Mouse (Mus musculus) kidney, postnatal 4 days (tissue): ENCODE data around the gene Cdkal1.

Experiments
- DNase-seq, 2 experiments: peaks; one replicate each; pipeline ENCODE4 v3.0.0; 2021; ENCODE audit warnings: mixed read lengths in 2 of 2

Gene Cdkal1

GRCm38 (mm10) chr13:29486709-29487108, 368.8 kb downstream of the Cdkal1 start:
- DNase-seq: no peak

GRCm38 (mm10) chr13:29483950-29484349, 371.5 kb downstream of the Cdkal1 start:
- DNase-seq: no peak

- DNase-seq: no peak
Measured at GRCm38 (mm10) chr13:29482147-29482863, 373.2 kb downstream of the Cdkal1 start.

- no peak for DNase-seq
Measured at GRCm38 (mm10) chr13:29476421-29476820, 379.1 kb downstream of the Cdkal1 start.

- no peak for DNase-seq
Measured at GRCm38 (mm10) chr13:29474301-29474700, 381.2 kb downstream of the Cdkal1 start.

- no peak for DNase-seq
Measured at GRCm38 (mm10) chr13:29473779-29474178, 381.7 kb downstream of the Cdkal1 start.

- no peak for DNase-seq
Measured at GRCm38 (mm10) chr13:29462271-29462670, 393.2 kb downstream of the Cdkal1 start.

GRCm38 (mm10) chr13:29460741-29461140, 394.7 kb downstream of the Cdkal1 start:
- no peak for DNase-seq

- DNase-seq: no peak
Measured at GRCm38 (mm10) chr13:29458385-29458784, 397.1 kb downstream of the Cdkal1 start.

GRCm38 (mm10) chr13:29437067-29437466, 418.4 kb downstream of the Cdkal1 start:
- no peak for DNase-seq

- no peak for DNase-seq
Measured at GRCm38 (mm10) chr13:29434726-29435125, 420.7 kb downstream of the Cdkal1 start.

- peak in 1 of 2 experiments; percentile 10 for DNase-seq
Measured at GRCm38 (mm10) chr13:29430919-29431318, 424.6 kb downstream of the Cdkal1 start.

- DNase-seq: no peak
Measured at GRCm38 (mm10) chr13:29429877-29430276, 425.6 kb downstream of the Cdkal1 start.

- no peak for DNase-seq
Measured at GRCm38 (mm10) chr13:29429196-29429595, 426.3 kb downstream of the Cdkal1 start.

- DNase-seq: peak; percentile 21 to 31
Measured at GRCm38 (mm10) chr13:29416450-29417136, 438.9 kb downstream of the Cdkal1 start.

GRCm38 (mm10) chr13:29415967-29416366, 439.5 kb downstream of the Cdkal1 start:
- DNase-seq: no peak

- DNase-seq: no peak
Measured at GRCm38 (mm10) chr13:29414878-29415277, 440.6 kb downstream of the Cdkal1 start.

GRCm38 (mm10) chr13:29414470-29414869, 441.0 kb downstream of the Cdkal1 start:
- DNase-seq: no peak

- no peak for DNase-seq
Measured at GRCm38 (mm10) chr13:29411176-29411575, 444.3 kb downstream of the Cdkal1 start.

- DNase-seq: no peak
Measured at GRCm38 (mm10) chr13:29407619-29408018, 447.9 kb downstream of the Cdkal1 start.

- DNase-seq: no peak
Measured at GRCm38 (mm10) chr13:29405316-29405715, 450.2 kb downstream of the Cdkal1 start.

- DNase-seq: no peak
Measured at GRCm38 (mm10) chr13:29403217-29403616, 452.3 kb downstream of the Cdkal1 start.

GRCm38 (mm10) chr13:29402526-29403040, 452.9 kb downstream of the Cdkal1 start:
- no peak for DNase-seq

GRCm38 (mm10) chr13:29399908-29400307, 455.6 kb downstream of the Cdkal1 start:
- DNase-seq: no peak
